Mouse (Mus musculus) liver, embryonic 12.5 days (tissue): Measurements from ENCODE around the gene Vrk3. TPM values are rescaled to one million over a fixed set of nuclear protein-coding genes. Genes with fewer than 3 reads are reported as not detected.

ENCODE experiments used
- ATAC-seq: fragments of 200-750 bp; cut with Nextera tagmentation; 2 replicates; pipeline ENCODE4 v1.8.0; 2017; ENCODE audit warnings: moderate number of reproducible peaks, mild to moderate bottlenecking, moderate library complexity
- H3K27ac ChIP-seq: fragments of 300-500 bp; sonication (generic); 2 replicates; pipeline ENCODE4 v1.5.1; 2016; ENCODE audit warnings: mild to moderate bottlenecking
- H3K27me3 ChIP-seq: fragments of 300-500 bp; sonication (generic); replicated peaks from 2 replicates; pipeline ENCODE4 v1.6.1; 2016; ENCODE audit warnings: mild to moderate bottlenecking, moderate library complexity
- H3K36me3 ChIP-seq: fragments of 300-500 bp; sonication (generic); 2 replicates; pipeline ENCODE4 v1.6.1; 2016; ENCODE audit warnings: mild to moderate bottlenecking, moderate library complexity
- H3K4me1 ChIP-seq: fragments of 300-500 bp; sonication (generic); 2 replicates; pipeline ENCODE4 v1.6.1; 2016
- H3K4me2 ChIP-seq: fragments of 300-500 bp; sonication (generic); 2 replicates; pipeline ENCODE4 v1.6.1; 2016; ENCODE audit warnings: mild to moderate bottlenecking, moderate library complexity
- H3K4me3 ChIP-seq: fragments of 300-500 bp; sonication (generic); 2 replicates; pipeline ENCODE4 v1.5.1; 2016; ENCODE audit warnings: mild to moderate bottlenecking, moderate library complexity
- H3K9ac ChIP-seq: fragments of 300-500 bp; sonication (generic); 2 replicates; pipeline ENCODE4 v1.6.1; 2016; ENCODE audit warnings: mild to moderate bottlenecking, moderate library complexity
- H3K9me3 ChIP-seq: fragments of 300-500 bp; sonication (generic); replicated peaks from 2 replicates; pipeline ENCODE4 v1.6.1; 2016; ENCODE audit warnings: mild to moderate bottlenecking, moderate library complexity
- whole genome bisulfite sequencing: fragments of 180-500 bp; shearing (Covaris S2); methylation state at CpG from one replicate; pipeline ENCODE4 v1.1.7; 2016; ENCODE audit not compliant: insufficient replicate concordance; 5-methylcytosine and 5-hydroxymethylcytosine counted together
- polyA plus RNA-seq: library from polyadenylated mRNA; unstranded; fragments of >200 nt; fragmentation: Nextera tagmentation; extraction: Ambion mirVana; gene quantifications from 2 replicates; pipeline ENCODE4 v1.2.1, GENCODE M21; 2016

The Vrk3 gene
- polyA plus RNA-seq, 1 experiment from 2014 or later: 31.7 TPM

DNA sequence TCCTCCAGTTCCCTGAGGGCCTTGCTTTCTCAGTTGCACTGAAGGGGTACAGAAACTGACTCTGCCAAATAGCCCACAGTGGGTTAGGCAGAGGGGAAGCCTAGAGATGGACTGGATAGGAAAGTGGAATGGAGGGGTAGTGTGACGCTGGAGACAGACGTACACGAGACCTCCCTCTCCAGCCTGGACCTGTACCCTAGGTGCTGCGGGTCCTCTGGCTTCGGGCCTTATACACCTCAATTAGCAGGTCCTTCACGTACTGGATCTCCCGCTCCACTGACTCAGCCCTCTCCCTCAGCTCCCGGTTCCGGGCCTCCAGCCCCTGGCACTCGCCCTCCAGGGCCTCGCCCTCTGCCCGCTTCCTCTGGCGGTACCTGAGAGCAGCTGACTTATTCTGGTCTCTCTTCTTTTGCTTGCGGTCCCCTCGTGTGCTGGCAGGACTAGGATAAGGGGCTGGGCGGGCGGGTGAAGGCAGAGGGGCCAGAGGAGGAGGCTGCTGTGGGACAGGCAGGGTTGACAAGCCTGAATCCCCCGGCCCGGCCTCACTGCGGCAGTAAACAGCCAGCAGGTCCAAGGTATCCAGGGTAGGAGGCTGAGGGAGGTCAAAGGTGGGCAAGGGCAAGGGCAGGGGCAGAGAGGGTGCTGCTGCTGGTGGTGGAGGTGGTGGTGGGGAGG, 64.6 kb downstream of the Vrk3 start:
- no peaks in the 10 kb centered on the region for H3K27me3 ChIP-seq
- WGBS: 77% methylated on average over 20 of the region's 20 CpGs

DNA sequence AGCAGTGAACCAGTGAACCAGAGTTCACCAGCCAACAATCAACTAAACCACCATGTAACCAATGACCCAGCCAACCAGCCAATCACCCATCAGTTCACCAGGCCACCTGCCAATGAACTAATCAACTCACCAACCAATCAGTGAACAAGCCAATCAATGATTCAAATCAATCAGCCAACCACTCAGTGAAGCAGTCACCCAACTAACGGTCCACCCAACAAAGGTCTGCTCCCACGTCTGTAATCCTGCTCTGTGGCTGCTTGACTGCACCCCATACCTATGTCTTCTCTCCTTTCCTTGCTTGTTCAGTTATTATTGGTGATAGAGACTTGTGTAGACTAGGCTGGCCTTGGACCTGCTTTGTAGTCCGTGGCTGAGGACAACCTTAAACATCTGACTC, 65.8 kb downstream of the Vrk3 start:
- Histone ChIP-seq H3K4me1 (peaks cover 44% of the 10 kb centered on the region), H3K9me3 (no peaks in the 10 kb centered on the region), H3K9ac (no peak overlapping the region), H3K27ac (no peak overlapping the region), H3K4me3 (no peak overlapping the region), H3K4me2 (peak overlapping the region; percentile 88; the same call in 1 of the 2 replicates), H3K36me3 (peaks cover 43% of the 10 kb centered on the region), H3K27me3 (no peaks in the 10 kb centered on the region)
- WGBS: 70% methylated on average over 3 of the region's 3 CpGs
- no peak for ATAC-seq

More for the DNA sequence above, 64.6 kb downstream of the Vrk3 start:
- ATAC-seq: no peak
- Histone ChIP-seq H3K9ac (no peak overlapping the region), H3K27ac (no peak overlapping the region), H3K4me2 (no peak overlapping the region), H3K36me3 (peaks cover 34% of the 10 kb centered on the region), H3K4me1 (peaks cover 32% of the 10 kb centered on the region), H3K4me3 (no peak overlapping the region), H3K9me3 (no peaks in the 10 kb centered on the region)

DNA sequence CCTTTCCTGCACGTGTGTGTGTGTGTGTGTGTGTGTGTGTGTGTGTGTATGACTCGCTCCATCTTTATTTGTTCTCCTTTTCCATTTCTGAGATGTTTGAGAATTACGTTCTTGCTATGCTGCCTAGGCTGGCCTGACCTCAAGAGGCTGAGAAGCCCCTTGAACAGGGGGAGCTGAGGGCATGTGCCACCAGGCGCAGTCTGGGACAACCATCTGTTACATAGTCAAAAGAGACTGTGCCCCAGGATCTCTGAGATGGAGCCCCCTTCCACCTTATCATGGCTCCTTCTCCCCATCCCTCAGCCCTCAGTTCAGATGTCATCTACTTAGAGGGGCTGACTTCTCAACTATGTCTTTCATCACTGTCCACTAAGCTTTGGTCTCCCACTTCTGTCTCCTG, 66.2 kb downstream of the Vrk3 start:
- Histone ChIP-seq H3K36me3 (peaks cover 45% of the 10 kb centered on the region), H3K27me3 (no peaks in the 10 kb centered on the region), H3K9ac (no peak overlapping the region), H3K4me1 (peaks cover 48% of the 10 kb centered on the region), H3K9me3 (no peaks in the 10 kb centered on the region), H3K4me2 (peak overlapping the region; percentile 88), H3K4me3 (0 out of 2 replicates have a peak overlapping the region, but pooled peaks have one; percentile 84), H3K27ac (0 out of 2 replicates have a peak overlapping the region, but pooled peaks have one; percentile 97)
- WGBS: 80% methylated on average over 3 of the region's 4 CpGs
- ATAC-seq: no peak

DNA sequence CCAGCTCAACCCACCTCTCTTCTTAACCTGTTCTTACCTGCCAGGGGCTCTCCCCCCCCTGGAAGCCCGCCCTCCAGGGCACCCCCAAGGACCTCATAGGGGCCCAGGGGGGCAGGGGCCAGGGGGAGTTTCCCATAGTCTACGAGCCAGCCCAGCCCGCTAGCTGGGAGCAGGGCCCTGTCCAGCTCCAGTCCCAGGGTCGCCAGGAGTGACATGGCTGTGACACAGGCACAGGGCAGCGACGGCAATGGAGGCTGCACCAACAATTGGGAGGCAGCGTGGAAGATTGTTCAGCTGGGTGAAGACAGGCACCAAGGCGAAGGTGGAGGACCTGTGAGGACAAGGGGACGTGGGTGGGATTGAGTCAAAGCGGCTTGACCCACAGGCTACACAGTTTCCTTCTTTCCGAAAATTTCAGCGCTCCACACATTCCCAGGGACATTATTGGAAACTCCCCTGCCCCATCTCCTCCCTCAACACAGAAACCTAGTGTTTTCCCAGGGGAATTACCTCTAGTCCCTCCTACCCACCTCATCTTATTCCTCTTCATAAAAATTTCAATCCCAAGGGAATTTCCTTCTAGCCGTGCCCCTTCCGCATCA, 66.8 kb downstream of the Vrk3 start:
- no peaks in the 10 kb centered on the region for H3K27me3 ChIP-seq
- H3K27ac ChIP-seq: peak overlapping the region; percentile 97
- no peaks in the 10 kb centered on the region for H3K9me3 ChIP-seq
- H3K9ac ChIP-seq: peak overlapping the region; percentile 97
- ATAC-seq: no peak
- peaks cover 52% of the 10 kb centered on the region for H3K36me3 ChIP-seq
- WGBS: 44% methylated on average over 14 of the region's 14 CpGs
- H3K4me3 ChIP-seq: peak overlapping the region; percentile 84
- peaks cover 54% of the 10 kb centered on the region for H3K4me1 ChIP-seq
- H3K4me2 ChIP-seq: peak overlapping the region; percentile 88

DNA sequence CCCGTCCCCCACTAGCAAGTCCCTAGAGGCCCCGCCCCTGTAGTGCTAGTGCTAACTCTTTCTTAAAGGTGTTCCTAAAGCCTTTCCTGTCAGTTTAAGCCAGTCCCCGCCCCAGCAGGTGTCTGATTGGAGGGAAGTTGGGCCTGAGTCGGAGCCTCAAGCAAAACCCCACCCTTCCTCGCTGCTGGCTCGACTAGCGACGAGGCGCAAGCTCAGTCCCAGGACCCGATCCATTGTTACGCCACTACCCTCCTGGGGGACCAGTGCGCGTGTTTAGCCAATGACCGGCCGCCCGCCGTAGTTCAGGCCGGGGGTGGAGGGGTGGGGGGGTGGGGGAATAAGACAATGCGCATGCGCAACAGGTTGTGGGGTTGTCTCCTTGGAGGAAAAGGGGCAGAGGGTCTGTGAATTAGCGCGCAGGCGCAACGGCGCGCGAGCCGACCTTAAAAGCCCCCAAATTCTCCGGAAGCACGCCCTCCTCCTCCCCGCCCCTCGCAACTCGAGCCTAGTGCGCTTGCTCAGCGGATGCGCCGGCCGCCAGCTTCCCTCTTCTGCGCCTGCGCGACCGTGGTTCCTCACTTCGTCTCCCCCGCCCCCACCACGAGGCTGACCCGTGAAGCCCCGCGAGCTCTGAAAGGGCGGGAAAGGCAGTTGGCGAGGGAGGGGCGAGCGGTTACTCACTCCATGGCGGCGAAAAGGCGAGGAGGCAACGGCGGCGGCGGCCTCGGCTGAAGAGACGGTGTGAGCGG, 67.7 kb downstream of the Vrk3 start, which contains the start of the genes Nup62 and Il4i1:
Gene Nup62, plus strand, starts transcription at position 368 of the 749 bp plus-strand sequence.
Gene Il4i1, plus strand, starts transcription at position 667 of the 749 bp plus-strand sequence.
- H3K36me3 ChIP-seq: peaks cover 51% of the 10 kb centered on the region
- no peaks in the 10 kb centered on the region for H3K9me3 ChIP-seq
- peak within 1 kb of the TSS; percentile 88 for H3K4me2 ChIP-seq
- H3K4me3 ChIP-seq: peak within 1 kb of the TSS; percentile 84
- peak within 1 kb of the TSS; percentile 97 for H3K27ac ChIP-seq
- 0% methylated on average over 62 of the region's 62 CpGs for WGBS
- H3K4me1 ChIP-seq: peaks cover 63% of the 10 kb centered on the region
- ATAC-seq: peak; percentile 89
- no peaks in the 10 kb centered on the region for H3K27me3 ChIP-seq
- peak within 1 kb of the TSS; percentile 97 for H3K9ac ChIP-seq

DNA sequence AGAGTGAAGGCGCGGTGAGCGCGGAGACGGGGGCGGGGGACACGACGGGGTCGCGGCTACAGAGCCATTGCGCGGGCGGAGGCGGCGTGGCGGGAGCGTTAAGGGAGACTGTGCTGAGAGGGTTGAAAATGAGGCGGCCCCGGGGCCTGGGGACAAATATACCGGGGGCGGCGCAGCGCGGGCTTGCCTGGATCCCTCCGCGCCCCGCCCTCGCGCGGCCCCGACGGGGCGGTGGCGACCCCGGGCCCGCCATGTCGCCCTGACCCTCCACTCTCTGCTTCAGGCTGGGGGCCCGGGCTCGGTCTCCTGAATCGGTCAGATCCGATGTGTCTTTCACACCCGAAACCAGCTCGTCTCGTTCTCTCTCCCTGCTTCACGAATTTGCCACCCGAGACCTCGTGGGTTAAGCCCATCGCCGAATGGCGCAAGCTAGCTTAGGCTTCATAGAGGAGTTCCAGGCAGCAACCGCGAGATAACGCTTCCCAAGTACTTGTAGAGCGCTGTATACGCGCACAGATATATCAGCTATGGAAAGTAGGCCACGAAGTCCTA, 68.3 kb downstream of the Vrk3 start, which contains the start of gene Atf5:
Gene Atf5, minus strand, starts transcription at position 189 of the 552 bp plus-strand sequence.
- peaks cover 47% of the 10 kb centered on the region for H3K36me3 ChIP-seq
- peak within 1 kb of the TSS; percentile 84 for H3K4me3 ChIP-seq
- peak within 1 kb of the TSS; percentile 97 for H3K9ac ChIP-seq
- peak; percentile 12; the same call in 1 of the 2 replicates for ATAC-seq
- H3K4me2 ChIP-seq: peak within 1 kb of the TSS; percentile 88
- peaks cover 65% of the 10 kb centered on the region for H3K4me1 ChIP-seq
- under 1% methylated on average over 49 of the region's 57 CpGs for WGBS
- H3K27ac ChIP-seq: peak within 1 kb of the TSS; percentile 97
- no peaks in the 10 kb centered on the region for H3K9me3 ChIP-seq
- H3K27me3 ChIP-seq: no peaks in the 10 kb centered on the region

DNA sequence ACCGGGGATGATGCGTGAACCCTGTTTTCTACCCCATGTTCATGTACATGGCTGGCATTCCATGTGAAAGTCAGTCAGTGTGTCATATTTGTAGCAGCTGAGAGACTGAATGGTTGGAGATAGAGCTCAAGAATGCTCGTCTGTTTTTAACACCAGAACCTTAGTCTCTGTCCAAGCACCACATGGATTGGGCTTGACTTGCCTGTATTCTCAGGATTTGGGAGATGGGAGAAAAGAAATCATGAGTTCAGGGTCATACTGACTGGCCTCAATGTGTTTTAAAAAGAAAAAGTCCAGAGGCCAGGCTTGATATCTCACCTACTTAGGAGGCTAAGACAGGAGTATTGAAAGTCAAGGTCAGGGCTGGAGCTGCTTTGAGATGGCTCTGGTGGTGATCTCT, 69.2 kb downstream of the Vrk3 start:
- H3K27ac ChIP-seq: peak overlapping the region; percentile 97

DNA sequence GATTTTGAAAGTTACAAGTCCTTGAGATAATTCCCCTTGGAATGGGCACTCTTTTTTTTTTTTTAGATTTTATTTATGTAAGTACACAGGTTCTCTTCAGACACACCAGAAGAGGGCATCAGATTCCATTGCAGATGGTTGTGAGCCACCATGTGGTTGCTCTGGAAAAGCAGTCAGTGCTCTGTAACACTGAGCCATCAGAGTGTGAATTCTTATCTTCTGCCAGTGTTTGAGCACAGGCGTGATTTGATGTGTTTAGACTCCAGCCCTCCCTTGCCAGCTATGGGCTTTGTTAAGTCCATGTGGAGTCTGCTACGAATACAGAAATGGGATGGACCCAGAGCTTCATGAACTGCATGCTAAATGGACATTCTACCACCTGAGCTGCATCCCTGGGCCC, 70.0 kb downstream of the Vrk3 start:
- peaks cover 44% of the 10 kb centered on the region for H3K36me3 ChIP-seq
- H3K4me3 ChIP-seq: peak overlapping the region; percentile 84
- peaks cover 79% of the 10 kb centered on the region for H3K4me1 ChIP-seq
- no peak for ATAC-seq
- 30% methylated on average over 2 of the region's 2 CpGs for WGBS
- peak overlapping the region; percentile 88 for H3K4me2 ChIP-seq
- no peaks in the 10 kb centered on the region for H3K9me3 ChIP-seq
- H3K27ac ChIP-seq: peak overlapping the region; percentile 97
- no peaks in the 10 kb centered on the region for H3K27me3 ChIP-seq
- H3K9ac ChIP-seq: peak overlapping the region; percentile 97

More for the DNA sequence above, 69.2 kb downstream of the Vrk3 start:
- H3K9ac ChIP-seq: peak overlapping the region; percentile 97
- peaks cover 73% of the 10 kb centered on the region for H3K4me1 ChIP-seq
- peaks cover 44% of the 10 kb centered on the region for H3K36me3 ChIP-seq
- 18% methylated on average over 3 of the region's 3 CpGs for WGBS
- no peak for ATAC-seq
- peak overlapping the region; percentile 84 for H3K4me3 ChIP-seq
- H3K4me2 ChIP-seq: peak overlapping the region; percentile 88
- H3K27me3 ChIP-seq: no peaks in the 10 kb centered on the region
- no peaks in the 10 kb centered on the region for H3K9me3 ChIP-seq

DNA sequence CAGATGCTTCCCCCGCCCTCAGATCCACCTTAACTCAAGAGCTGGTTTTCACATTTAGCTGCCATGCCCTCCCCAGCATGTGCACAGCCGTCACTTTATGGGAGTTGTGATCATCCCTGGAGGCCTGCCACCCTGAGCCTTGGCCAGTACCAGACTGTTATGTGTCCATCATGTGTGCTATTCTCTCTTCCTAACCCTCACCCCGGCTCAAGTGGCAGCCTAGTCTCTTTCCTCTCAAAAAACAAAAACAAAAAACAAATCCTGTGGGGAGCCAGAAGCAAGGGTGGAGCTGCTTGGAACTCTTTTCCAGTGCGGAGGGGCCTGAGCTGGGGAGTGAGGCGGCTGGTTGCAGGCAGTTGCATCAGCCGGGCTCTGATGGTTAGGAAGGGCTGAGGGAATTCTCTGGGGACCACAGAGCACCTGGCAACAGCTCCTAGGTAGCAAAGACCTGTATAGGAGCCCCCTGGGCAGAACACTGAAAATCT, 70.6 kb downstream of the Vrk3 start:
- Histone ChIP-seq H3K4me3 (peak overlapping the region; percentile 84), H3K9ac (peak overlapping the region; percentile 97), H3K36me3 (peaks cover 45% of the 10 kb centered on the region), H3K4me1 (peaks cover 82% of the 10 kb centered on the region), H3K27ac (peak overlapping the region; percentile 71), H3K4me2 (peak overlapping the region; percentile 88), H3K27me3 (no peaks in the 10 kb centered on the region), H3K9me3 (no peaks in the 10 kb centered on the region)
- no peak for ATAC-seq
- 44% methylated on average over 6 of the region's 6 CpGs for WGBS

DNA sequence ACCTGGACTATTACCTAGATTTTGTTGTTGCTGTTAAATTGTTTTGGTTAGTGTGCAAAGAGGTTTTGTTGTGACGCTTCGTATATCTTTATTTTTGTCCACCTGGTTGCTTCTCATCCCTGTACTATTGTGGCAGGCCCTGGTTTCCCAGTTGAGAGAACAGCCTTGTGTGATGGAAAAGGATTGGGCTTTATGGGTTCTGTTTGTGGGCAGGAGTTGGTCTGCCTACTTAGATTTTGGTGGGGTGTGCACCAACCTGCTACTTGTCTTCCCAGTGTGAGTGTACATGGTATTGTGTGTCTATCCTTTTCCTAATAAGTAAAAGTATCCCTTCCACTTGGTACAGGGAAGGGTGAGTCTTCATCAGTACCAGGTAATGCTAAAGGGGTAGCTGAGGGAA, 71.2 kb downstream of the Vrk3 start:
- peaks cover 39% of the 10 kb centered on the region for H3K36me3 ChIP-seq

DNA sequence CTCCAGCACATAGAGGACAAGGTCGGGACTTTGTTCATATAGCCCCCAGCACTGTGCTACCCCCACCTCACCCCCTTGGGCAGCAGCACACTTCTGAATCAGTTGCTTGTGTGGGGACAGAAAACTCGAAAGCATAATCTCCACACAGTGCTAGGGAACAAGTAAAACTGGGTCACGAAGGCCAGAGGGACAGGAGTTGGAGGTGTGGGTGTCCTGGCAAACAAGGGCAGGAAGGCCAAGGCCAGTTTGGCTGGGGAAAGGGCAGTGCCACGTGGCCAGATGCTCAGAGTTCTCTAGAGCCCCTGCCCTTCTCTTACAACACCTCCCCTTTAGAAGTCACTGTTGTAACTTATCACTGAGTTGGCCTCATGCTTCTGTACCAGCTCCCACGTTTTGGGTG, 71.7 kb downstream of the Vrk3 start:
- Histone ChIP-seq H3K4me1 (peaks cover 82% of the 10 kb centered on the region), H3K9ac (peak overlapping the region; percentile 97), H3K4me3 (peak overlapping the region; percentile 84; the same call in 1 of the 2 replicates), H3K27ac (peak overlapping the region; percentile 71), H3K9me3 (no peaks in the 10 kb centered on the region), H3K27me3 (no peaks in the 10 kb centered on the region), H3K36me3 (peaks cover 35% of the 10 kb centered on the region), H3K4me2 (peak overlapping the region; percentile 88)
- WGBS: 34% methylated on average over 5 of the region's 5 CpGs
- no peak for ATAC-seq

More for the DNA sequence above, 71.2 kb downstream of the Vrk3 start:
- Histone ChIP-seq H3K9me3 (no peaks in the 10 kb centered on the region), H3K9ac (peak overlapping the region; percentile 97), H3K4me3 (peak overlapping the region; percentile 84), H3K4me2 (peak overlapping the region; percentile 88), H3K4me1 (peaks cover 82% of the 10 kb centered on the region), H3K27ac (peak overlapping the region; percentile 71), H3K27me3 (no peaks in the 10 kb centered on the region)
- WGBS: 83% methylated on average over 2 of the region's 2 CpGs
- no peak for ATAC-seq
